Mouse (Mus musculus): ENCODE data around the gene Ikbkg. TPM values are rescaled to one million over a fixed set of nuclear protein-coding genes. Genes with fewer than 3 reads are reported as not detected.
"Not testable (repeated sequence)": the region's sequence is repeated elsewhere in the genome, so short reads cannot be mapped to it uniquely, and the experiment has no call there.

Ikbkg gene
- total RNA-seq (2014; rRNA removed; ENCODE audit: low replicate concordance) (27.0 and 34.7 TPM in 2 replicates), polyA plus RNA-seq (2015; fragmentation: Nextera tagmentation; extraction: Ambion mirVana) (17.4 and 18.1 TPM in 2 replicates)

DNA sequence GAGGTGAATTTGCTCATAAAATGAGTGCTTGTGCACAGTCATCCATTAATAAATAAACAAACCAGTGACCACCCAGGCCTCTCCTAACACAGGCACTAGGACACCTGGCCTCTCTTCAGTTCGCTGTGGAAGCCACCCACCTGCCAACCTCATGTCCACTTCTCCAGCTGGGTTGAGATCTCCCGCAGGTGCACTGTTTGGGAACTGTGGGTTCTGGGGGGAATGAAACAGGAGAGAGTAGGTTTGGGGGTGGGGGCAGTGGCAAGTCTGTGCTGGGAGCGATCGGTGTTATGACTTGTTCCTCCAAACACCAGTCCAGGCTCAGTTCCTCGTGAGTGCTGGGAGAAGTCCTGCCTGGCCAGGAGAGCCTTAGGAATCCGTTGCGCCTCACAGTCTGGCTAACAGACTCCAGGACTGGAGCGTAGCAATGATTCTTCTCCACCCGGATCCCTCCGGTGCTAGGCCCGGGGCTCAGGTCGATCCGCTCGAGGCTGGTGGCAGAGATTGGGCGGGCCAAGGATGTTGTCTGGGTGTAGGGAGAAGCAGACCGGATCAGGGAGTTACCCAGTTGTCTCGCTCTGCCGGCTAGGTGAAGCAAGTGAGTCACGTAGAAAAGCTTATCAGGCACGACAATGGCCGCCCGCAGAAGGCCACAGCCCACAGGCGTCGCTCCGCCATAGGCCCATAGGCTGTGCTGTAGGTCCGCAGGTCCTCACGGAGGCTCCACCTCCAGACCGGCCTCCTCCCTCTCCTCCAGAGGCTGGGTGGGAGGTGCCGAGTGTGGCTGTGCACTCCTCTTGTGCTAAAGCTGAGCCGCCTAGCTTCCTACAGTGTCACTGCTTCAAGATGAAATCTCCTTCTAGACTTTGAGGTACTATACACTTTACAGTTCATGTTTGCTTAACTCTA lies at the start of gene Ikbkg, which contains the start of gene Fam3a:
Ikbkg (plus strand) TSS at position 756 of the 909 bp plus-strand sequence.
Fam3a (minus strand) TSS at position 738 of the 909 bp plus-strand sequence.
- H3K36me3 ChIP-seq (replicated peaks; ENCODE audit: control insufficient read depth, insufficient read depth, low read length) = no peaks in the 10 kb centered on the region
- ATAC-seq (ENCODE audit: insufficient read depth, low read depth) (peak; percentile 100), DNase-seq (ENCODE audit: low spot score) (peak; percentile 84)
- H3K9ac ChIP-seq (replicated peaks; ENCODE audit: low read depth, low read length) = peak within 1 kb of the TSS; percentile 78
- H3K27me3 ChIP-seq (ENCODE audit: control insufficient read depth, insufficient read depth, low read length) = no peaks in the 10 kb centered on the region
- peak within 1 kb of the TSS; percentile 69 for H3K4me2 ChIP-seq (ENCODE audit: low read depth, low read length)
- peak; percentile 46 for TF ChIP-seq CTCF (IDR thresholded peaks at IDR 0.05; ENCODE audit: low read depth)
- TF ChIP-seq EP300 (IDR thresholded peaks at IDR 0.05; ENCODE audit: low read depth) = 0 out of 2 replicates have a peak, but pooled peaks have one; percentile 48
- no peaks in the 10 kb centered on the region for H3K9me3 ChIP-seq (replicated peaks; ENCODE audit: control insufficient read depth, low read length)
- H3K27ac ChIP-seq (ENCODE audit: low read depth) = peak within 1 kb of the TSS; percentile 91
- H3K4me1 ChIP-seq (ENCODE audit: control insufficient read depth, insufficient read depth) = no peaks in the 10 kb centered on the region
- H3K4me3 ChIP-seq (ENCODE audit: low read depth, low read length) = peak within 1 kb of the TSS; percentile 61
- WGBS = 17% methylated on average over 30 of the region's 30 CpGs

DNA sequence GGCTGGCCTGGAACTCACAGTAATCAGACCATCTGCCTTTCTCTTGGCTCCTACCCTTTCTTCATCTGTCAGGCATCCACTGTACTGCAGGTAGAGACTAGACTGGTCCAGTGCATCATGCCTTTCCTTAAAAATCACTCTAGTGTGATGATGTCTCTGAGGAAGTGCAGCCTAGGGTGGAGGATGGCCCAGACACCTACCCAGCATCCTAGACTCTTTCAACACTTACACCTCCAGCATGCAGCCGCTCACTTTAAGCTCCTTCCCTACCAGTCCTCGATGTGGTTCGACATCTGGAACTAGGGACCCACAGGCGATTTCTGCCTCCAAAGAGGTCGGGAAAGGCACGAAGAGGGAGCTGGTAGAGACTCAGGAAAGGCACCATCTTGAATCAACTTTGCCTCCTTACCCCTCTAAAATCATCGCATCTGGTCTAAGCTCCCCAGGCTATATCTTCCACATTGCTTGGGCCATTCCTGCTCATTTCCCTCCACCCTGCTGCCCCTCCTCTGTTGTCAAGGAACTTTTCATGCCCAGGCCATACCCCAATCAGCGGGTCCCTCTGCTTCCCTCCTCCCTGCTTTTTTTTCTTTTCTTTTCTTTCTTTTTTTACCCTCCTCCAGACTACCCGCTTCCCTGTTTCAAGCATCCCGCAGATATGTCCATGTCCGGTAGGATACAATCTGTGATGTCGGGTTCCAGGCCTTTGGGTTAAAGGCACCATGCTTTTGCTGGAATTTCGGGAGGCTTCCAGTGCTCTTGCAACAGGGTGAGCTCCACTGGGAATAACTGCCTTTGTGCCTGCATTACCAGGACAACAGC lies 40.2 kb upstream of the Ikbkg start:
- H3K9ac ChIP-seq (replicated peaks; ENCODE audit: low read depth, low read length) = peak overlapping the region; percentile 60
- WGBS = 19% methylated on average over 13 of the region's 13 CpGs
- no peaks in the 10 kb centered on the region for H3K9me3 ChIP-seq (replicated peaks; ENCODE audit: control insufficient read depth, low read length)
- H3K4me1 ChIP-seq (ENCODE audit: control insufficient read depth, insufficient read depth) = no peaks in the 10 kb centered on the region
- peak overlapping the region; percentile 67 for H3K4me2 ChIP-seq (ENCODE audit: low read depth, low read length)
- ATAC-seq (ENCODE audit: insufficient read depth, low read depth) = peak; percentile 39
- peak overlapping the region; percentile 30 for H3K27ac ChIP-seq (ENCODE audit: low read depth)
- DNase-seq (ENCODE audit: low spot score) = no peak
- no peaks in the 10 kb centered on the region for H3K36me3 ChIP-seq (replicated peaks; ENCODE audit: control insufficient read depth, insufficient read depth, low read length)
- peak overlapping the region; percentile 54 for H3K4me3 ChIP-seq (ENCODE audit: low read depth, low read length)
- H3K27me3 ChIP-seq (ENCODE audit: control insufficient read depth, insufficient read depth, low read length) = no peaks in the 10 kb centered on the region
- no peak for TF ChIP-seq CTCF (IDR thresholded peaks at IDR 0.05; ENCODE audit: low read depth)
- TF ChIP-seq EP300 (IDR thresholded peaks at IDR 0.05; ENCODE audit: low read depth) = no peak

DNA sequence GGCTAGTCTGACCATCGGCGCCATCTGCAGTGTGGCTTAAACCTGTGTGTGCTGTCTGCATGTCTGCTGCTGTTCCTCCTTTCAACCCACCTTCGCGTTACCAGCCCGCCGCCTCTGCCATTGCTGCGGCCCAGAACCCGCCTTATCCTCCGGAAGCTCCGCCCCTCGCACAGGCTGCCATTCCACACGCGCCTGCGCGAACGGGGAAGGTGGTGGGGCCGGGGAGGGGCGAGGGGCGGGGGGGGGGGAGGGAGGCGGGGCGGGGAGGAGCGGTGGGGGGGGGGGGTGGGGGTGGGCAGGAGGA lies 39.7 kb upstream of the Ikbkg start, which contains the start of gene Lage3:
Lage3 (minus strand) TSS at position 152 of the 304 bp plus-strand sequence.
- H3K4me3 ChIP-seq (ENCODE audit: low read depth, low read length) = peak within 1 kb of the TSS; percentile 54
- DNase-seq (ENCODE audit: low spot score) (peak; percentile 65), ATAC-seq (ENCODE audit: insufficient read depth, low read depth) (peak; percentile 92)
- H3K9me3 ChIP-seq (replicated peaks; ENCODE audit: control insufficient read depth, low read length) = no peaks in the 10 kb centered on the region
- TF ChIP-seq CTCF (IDR thresholded peaks at IDR 0.05; ENCODE audit: low read depth) (no peak), EP300 (IDR thresholded peaks at IDR 0.05; ENCODE audit: low read depth) (no peak)
- H3K27ac ChIP-seq (ENCODE audit: low read depth) = peak within 1 kb of the TSS; percentile 30
- peak within 1 kb of the TSS; percentile 67 for H3K4me2 ChIP-seq (ENCODE audit: low read depth, low read length)
- no peaks in the 10 kb centered on the region for H3K27me3 ChIP-seq (ENCODE audit: control insufficient read depth, insufficient read depth, low read length)
- peak within 1 kb of the TSS; percentile 60 for H3K9ac ChIP-seq (replicated peaks; ENCODE audit: low read depth, low read length)
- no peaks in the 10 kb centered on the region for H3K4me1 ChIP-seq (ENCODE audit: control insufficient read depth, insufficient read depth)
- 9% methylated on average over 9 of the region's 22 CpGs for WGBS
- no peaks in the 10 kb centered on the region for H3K36me3 ChIP-seq (replicated peaks; ENCODE audit: control insufficient read depth, insufficient read depth, low read length)

DNA sequence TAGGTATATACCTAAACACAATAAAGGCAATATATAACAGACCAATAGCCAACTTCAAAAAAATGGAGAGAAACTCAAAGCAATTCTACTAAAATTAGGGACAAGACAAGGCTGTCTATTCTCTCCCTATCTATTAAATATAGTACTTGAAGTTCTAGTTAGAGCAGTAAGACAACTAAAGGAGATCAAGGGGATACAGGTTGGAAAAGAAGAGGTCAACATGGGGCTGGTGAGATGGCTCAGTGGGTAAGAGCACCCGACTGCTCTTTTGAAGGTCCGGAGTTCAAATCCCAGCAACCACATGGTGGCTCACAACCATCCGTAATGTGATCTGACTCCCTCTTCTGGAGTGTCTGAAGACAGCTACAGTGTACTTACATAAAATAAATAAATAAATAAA lies 36.0 kb upstream of the Ikbkg start:
- not testable (repeated sequence) for ATAC-seq (ENCODE audit: insufficient read depth, low read depth); H3K4me2 ChIP-seq (ENCODE audit: low read depth, low read length); H3K27ac ChIP-seq (ENCODE audit: low read depth); DNase-seq (ENCODE audit: low spot score); H3K27me3 ChIP-seq (ENCODE audit: control insufficient read depth, insufficient read depth, low read length); H3K9me3 ChIP-seq (replicated peaks; ENCODE audit: control insufficient read depth, low read length); H3K4me1 ChIP-seq (ENCODE audit: control insufficient read depth, insufficient read depth); H3K4me3 ChIP-seq (ENCODE audit: low read depth, low read length); H3K36me3 ChIP-seq (replicated peaks; ENCODE audit: control insufficient read depth, insufficient read depth, low read length); H3K9ac ChIP-seq (replicated peaks; ENCODE audit: low read depth, low read length)
- 94% methylated on average over 3 of the region's 3 CpGs for WGBS

DNA sequence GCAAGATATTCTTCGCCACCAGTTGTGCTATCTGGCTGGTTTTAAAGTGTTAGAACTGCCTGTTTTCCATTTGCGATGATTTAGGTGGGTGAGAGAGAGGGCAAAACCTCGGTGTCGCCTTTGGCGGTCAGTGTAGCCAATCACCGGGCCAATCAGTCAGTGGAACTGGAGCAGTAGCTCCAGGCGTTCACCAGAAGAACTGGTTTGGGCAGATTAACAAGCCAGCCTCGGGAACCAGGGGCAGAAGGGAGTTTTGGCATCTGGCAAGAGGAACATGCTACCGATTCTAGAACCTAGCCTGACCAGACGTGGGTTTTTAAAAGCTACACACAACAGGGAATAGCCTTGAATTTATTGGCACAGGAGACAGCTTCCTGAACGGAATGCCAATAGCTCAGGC lies 33.9 kb upstream of the Ikbkg start:
- Histone ChIP-seq H3K4me3 (ENCODE audit: low read depth, low read length) (no peak overlapping the region), H3K27ac (ENCODE audit: low read depth) (no peak overlapping the region), H3K9me3 (replicated peaks; ENCODE audit: control insufficient read depth, low read length) (no peaks in the 10 kb centered on the region), H3K27me3 (ENCODE audit: control insufficient read depth, insufficient read depth, low read length) (no peaks in the 10 kb centered on the region), H3K9ac (replicated peaks; ENCODE audit: low read depth, low read length) (no peak overlapping the region), H3K4me2 (ENCODE audit: low read depth, low read length) (no peak overlapping the region), H3K36me3 (replicated peaks; ENCODE audit: control insufficient read depth, insufficient read depth, low read length) (no peaks in the 10 kb centered on the region), H3K4me1 (ENCODE audit: control insufficient read depth, insufficient read depth) (no peaks in the 10 kb centered on the region)
- no peak for DNase-seq (ENCODE audit: low spot score)
- TF ChIP-seq EP300 (IDR thresholded peaks at IDR 0.05; ENCODE audit: low read depth) (no peak), CTCF (IDR thresholded peaks at IDR 0.05; ENCODE audit: low read depth) (no peak)
- WGBS = 46% methylated on average over 11 of the region's 11 CpGs
- ATAC-seq (ENCODE audit: insufficient read depth, low read depth) = no peak

All from heart, postnatal 0 days (tissue).